Mouse (Mus musculus) MEL (cell line): ENCODE results near the gene Lgr5. TPM values are rescaled to one million over a fixed set of nuclear protein-coding genes. Genes with fewer than 3 reads are reported as not detected.

ENCODE experiments used
- DNase-seq: peaks from one replicate; pipeline ENCODE4 v3.0.0; 2011; ENCODE audit warnings: low read depth, low spot score
- H3K27ac ChIP-seq: 2 replicates; pipeline ENCODE4 v1.5.1; 2012; ENCODE audit warnings: low read depth, mild to moderate bottlenecking, control low read depth, low read length, moderate library complexity; ENCODE audit not compliant: control insufficient read depth
- H3K27me3 ChIP-seq, 2 experiments: fragments of 150-350 bp in 1 of 2; sonication (generic) in 1 of 2; 2 replicates each; pipeline ENCODE4 v1.6.1; 2012; ENCODE audit warnings: low read length in 2 of 2, mild to moderate bottlenecking in 2 of 2, improper control_type of control experiment in 1 of 2, moderate library complexity in 1 of 2; ENCODE audit not compliant: insufficient read depth in 2 of 2, control insufficient read depth in 1 of 2
- H3K36me3 ChIP-seq, 2 experiments: 2 replicates each; pipeline ENCODE4 v1.6.1; 2012 to 2014; ENCODE audit warnings: low read length in 2 of 2, improper control_type of control experiment in 1 of 2, inconsistent platforms in 1 of 2, mild to moderate bottlenecking in 1 of 2; ENCODE audit not compliant: insufficient read depth in 2 of 2, control insufficient read depth in 1 of 2
- H3K4me1 ChIP-seq, 2 experiments: fragments of 150-350 bp in 1 of 2; sonication (generic) in 1 of 2; 2 replicates each; pipeline ENCODE4 v1.6.1; 2012; ENCODE audit warnings: low read length in 2 of 2, improper control_type of control experiment in 1 of 2, mild to moderate bottlenecking in 1 of 2; ENCODE audit not compliant: insufficient read depth in 2 of 2, control insufficient read depth in 1 of 2
- H3K4me3 ChIP-seq, 2 experiments: fragments of 150-350 bp in 1 of 2; sonication (generic) in 1 of 2; 2 replicates each; pipeline ENCODE4 v1.5.1; 2012; ENCODE audit warnings: low read depth in 2 of 2, low read length in 2 of 2, mild to moderate bottlenecking in 2 of 2, moderate library complexity in 2 of 2, control low read depth in 1 of 2, improper control_type of control experiment in 1 of 2; ENCODE audit not compliant: control insufficient read depth in 1 of 2, insufficient read depth in 1 of 2
- H3K79me2 ChIP-seq: 2 replicates; pipeline ENCODE4 v1.6.1; 2012; ENCODE audit warnings: mild to moderate bottlenecking, low read length, moderate library complexity; ENCODE audit not compliant: control insufficient read depth, poor library complexity, insufficient read depth
- H3K9ac ChIP-seq: 2 replicates; pipeline ENCODE4 v1.6.1; 2012; ENCODE audit warnings: low read depth, mild to moderate bottlenecking, control low read depth, low read length, moderate library complexity; ENCODE audit not compliant: control insufficient read depth, poor library complexity, severe bottlenecking
- H3K9me3 ChIP-seq: fragments of 150-350 bp; sonication (generic); replicated peaks from 2 replicates; pipeline ENCODE4 v1.6.1; 2012; ENCODE audit warnings: mild to moderate bottlenecking, low read length, improper control_type of control experiment, moderate library complexity; ENCODE audit not compliant: insufficient read depth
- CHD1 ChIP-seq: IDR thresholded peaks from 2 replicates; pipeline ENCODE4 v1.6.1; 2012; ENCODE audit warnings: low read depth, mild to moderate bottlenecking, inconsistent platforms, low read length, improper control_type of control experiment
- CHD2 ChIP-seq: IDR thresholded peaks from 2 replicates; pipeline ENCODE4 v1.6.1; 2011; ENCODE audit warnings: low read length, improper control_type of control experiment
- GABPA ChIP-seq: IDR thresholded peaks from 2 replicates; pipeline ENCODE4 v1.6.1; 2012; ENCODE audit warnings: low read depth, mild to moderate bottlenecking, inconsistent platforms, low read length, improper control_type of control experiment, moderate library complexity
- GATA1 ChIP-seq: IDR thresholded peaks from 2 replicates; pipeline ENCODE4 v1.6.1; 2011; ENCODE audit warnings: low read depth, low read length, improper control_type of control experiment
- HCFC1 ChIP-seq: IDR thresholded peaks from 2 replicates; pipeline ENCODE4 v1.6.1; 2012; ENCODE audit warnings: low read depth, mild to moderate bottlenecking, inconsistent platforms, low read length, improper control_type of control experiment, moderate library complexity
- JUND ChIP-seq: IDR thresholded peaks from 2 replicates; pipeline ENCODE4 v1.6.1; 2011; ENCODE audit warnings: low read depth, mild to moderate bottlenecking, improper control_type of control experiment, low read length
- MAFK ChIP-seq: IDR thresholded peaks from 2 replicates; pipeline ENCODE4 v1.6.1; 2011; ENCODE audit warnings: low read depth, mild to moderate bottlenecking, low read length, improper control_type of control experiment, borderline replicate concordance
- MXI1 ChIP-seq: IDR thresholded peaks from 2 replicates; pipeline ENCODE4 v1.6.1; 2011; ENCODE audit warnings: mild to moderate bottlenecking, low read depth, low read length, improper control_type of control experiment
- MYB ChIP-seq: IDR thresholded peaks from 2 replicates; pipeline ENCODE4 v1.6.1; 2011; ENCODE audit warnings: mild to moderate bottlenecking, low read depth, low read length, improper control_type of control experiment
- NRF1 ChIP-seq: IDR thresholded peaks from 2 replicates; pipeline ENCODE4 v1.6.1; 2014; ENCODE audit warnings: low read depth, mild to moderate bottlenecking, inconsistent platforms, low read length, improper control_type of control experiment, moderate library complexity; ENCODE audit not compliant: poor library complexity, insufficient read depth, severe bottlenecking
- POLR2A ChIP-seq, 2 experiments: IDR thresholded peaks; 2 replicates each; pipeline ENCODE4 v1.6.1; 2011 to 2012; ENCODE audit warnings: low read length in 2 of 2, mild to moderate bottlenecking in 2 of 2, control low read depth in 1 of 2, improper control_type of control experiment in 1 of 2, low read depth in 1 of 2, moderate library complexity in 1 of 2; ENCODE audit not compliant: control insufficient read depth in 1 of 2, insufficient read depth in 1 of 2, poor library complexity in 1 of 2
- RCOR1 ChIP-seq: IDR thresholded peaks from 2 replicates; pipeline ENCODE4 v1.6.1; 2012; ENCODE audit warnings: low read depth, mild to moderate bottlenecking, inconsistent platforms, low read length, improper control_type of control experiment
- SMC3 ChIP-seq: IDR thresholded peaks from 2 replicates; pipeline ENCODE4 v1.6.1; 2011; ENCODE audit warnings: low read depth, low read length, improper control_type of control experiment
- TCF12 ChIP-seq: IDR thresholded peaks from 2 replicates; pipeline ENCODE4 v1.6.1; 2014; ENCODE audit warnings: low read depth, mild to moderate bottlenecking, inconsistent platforms, low read length, improper control_type of control experiment, moderate library complexity
- USF1 ChIP-seq: IDR thresholded peaks from 2 replicates; pipeline ENCODE4 v1.6.1; 2014; ENCODE audit warnings: low read depth, mild to moderate bottlenecking, inconsistent platforms, low read length, improper control_type of control experiment, moderate library complexity
- USF2 ChIP-seq, 2 experiments: IDR thresholded peaks; 2 replicates each; pipeline ENCODE4 v1.6.1; 2011 to 2012; ENCODE audit warnings: improper control_type of control experiment in 2 of 2, low read length in 2 of 2, borderline replicate concordance in 1 of 2, inconsistent platforms in 1 of 2, low read depth in 1 of 2, mild to moderate bottlenecking in 1 of 2; ENCODE audit not compliant: insufficient read depth in 1 of 2
- ZC3H11A ChIP-seq: IDR thresholded peaks from 2 replicates; pipeline ENCODE4 v1.6.1; 2012; ENCODE audit warnings: low read depth, mild to moderate bottlenecking, inconsistent platforms, low read length, improper control_type of control experiment
- ZKSCAN1 ChIP-seq: IDR thresholded peaks from 2 replicates; pipeline ENCODE4 v1.6.1; 2012; ENCODE audit warnings: low read depth, mild to moderate bottlenecking, inconsistent platforms, low read length, improper control_type of control experiment, moderate library complexity
- ZMIZ1 ChIP-seq: IDR thresholded peaks from 2 replicates; pipeline ENCODE4 v1.6.1; 2012; ENCODE audit warnings: low read depth, mild to moderate bottlenecking, inconsistent platforms, low read length, improper control_type of control experiment, moderate library complexity
- polyA plus RNA-seq, 2 experiments: library from polyadenylated mRNA; stranded (reverse) in 1 of 2; unstranded in 1 of 2; fragments of >175 nt in 1 of 2; fragments of >200 nt in 1 of 2; gene quantifications; 2 replicates each; pipeline versions ENCODE4 v1.2.1 to v1.2.4; 2012; ENCODE audit warnings: low replicate concordance in 2 of 2, low read depth in 1 of 2; ENCODE audit not compliant: insufficient read length in 2 of 2, insufficient read depth in 1 of 2, missing spikeins in 1 of 2
- total RNA-seq: library from RNA; depleted of rRNA; stranded (reverse); fragments of 300-350 nt; gene quantifications from 2 replicates; pipeline ENCODE4 v1.2.3, GENCODE M21; 2012

Gene Lgr5
- total and polyA plus RNA-seq, 3 experiments, result not detected

GRCm38 (mm10) chr10:115542917-115543316 lies 44.7 kb downstream of the Lgr5 start:
- Histone ChIP-seq H3K9ac (no peak overlapping the region), H3K4me1 (no peaks in the 10 kb centered on the region), H3K27me3 (no peaks in the 10 kb centered on the region), H3K36me3 (no peaks in the 10 kb centered on the region)
- DNase-seq, result no peak
- TF ChIP-seq SMC3 (no peak), MXI1 (no peak), CHD2 (no peak), JUND (no peak), ZKSCAN1 (no peak), MYB (no peak), NRF1 (no peak), ZMIZ1 (no peak), HCFC1 (no peak), TCF12 (no peak)
- TF ChIP-seq, all 39 proteins: peak for 0
- H3K9me3 ChIP-seq, result no peaks in the 10 kb centered on the region
- no peaks in the 10 kb centered on the region for H3K79me2 ChIP-seq
- no peak overlapping the region for H3K4me3 ChIP-seq
- no peak overlapping the region for H3K27ac ChIP-seq

GRCm38 (mm10) chr10:115530746-115531145 lies 56.8 kb downstream of the Lgr5 start:
- no peak for TF ChIP-seq CHD1
- TF ChIP-seq CHD2, result no peak
- no peak for TF ChIP-seq POLR2A (IDR thresholded peaks at IDR 0.05; ENCODE audit: control insufficient read depth in 1 of 2, insufficient read depth in 1 of 2, low read depth in 1 of 2, low read length in 2 of 2, poor library complexity in 1 of 2)
- TF ChIP-seq USF1, result no peak
- TF ChIP-seq NRF1, result no peak
- TF ChIP-seq GATA1, result no peak
- no peak for TF ChIP-seq MAFK
- TF ChIP-seq USF2 (IDR thresholded peaks at IDR 0.05; ENCODE audit: borderline replicate concordance in 1 of 2, insufficient read depth in 1 of 2, low read depth in 1 of 2, low read length in 2 of 2), result no peak
- TF ChIP-seq HCFC1, result no peak
- no peak for TF ChIP-seq ZKSCAN1
- no peak for TF ChIP-seq ZC3H11A
- no peak for TF ChIP-seq RCOR1
- no peak for TF ChIP-seq GABPA
- peak; percentile 15 for DNase-seq
- no peak overlapping the region for H3K4me3 ChIP-seq
- no peaks in the 10 kb centered on the region for H3K27me3 ChIP-seq
- no peaks in the 10 kb centered on the region for H3K79me2 ChIP-seq
- no peak overlapping the region for H3K27ac ChIP-seq
- no peaks in the 10 kb centered on the region for H3K9me3 ChIP-seq
- no peaks in the 10 kb centered on the region for H3K36me3 ChIP-seq
- H3K4me1 ChIP-seq, result no peaks in the 10 kb centered on the region
- no peak overlapping the region for H3K9ac ChIP-seq
